Mouse (Mus musculus) CD8-positive naive resting alpha-beta T cell, adult 2 months (primary cell): ENCODE results near the gene Arhgef15.
A peak's percentile ranks its signal among the peaks of the same experiment; 100 is the strongest.
"Not testable (repeated sequence)": the region's sequence is repeated elsewhere in the genome, so short reads cannot be mapped to it uniquely, and the experiment has no call there.

Experiments
- DNase-seq, 2 experiments: peaks; one replicate each; pipeline ENCODE4 v3.0.0; 2022; ENCODE audit warnings: low read depth in 2 of 2, low spot score in 2 of 2

Arhgef15 gene

GRCm38 (mm10) chr11:68957308-68957707 is at the start of gene Arhgef15:
Arhgef15 (minus strand) TSS chr11:68957480.
- DNase-seq, result no peak

- DNase-seq, result not testable (repeated sequence)
These were observed 49.3 kb upstream of the Arhgef15 start for GRCm38 (mm10) chr11:69006575-69006974.

- DNase-seq, result no peak
These were observed 47.9 kb upstream of the Arhgef15 start for GRCm38 (mm10) chr11:69005193-69005592.

- DNase-seq, result no peak
These were observed 46.3 kb upstream of the Arhgef15 start for GRCm38 (mm10) chr11:69003592-69003991.

- not testable (repeated sequence) for DNase-seq
These were observed 45.5 kb upstream of the Arhgef15 start for GRCm38 (mm10) chr11:69002782-69003181.

- no peak for DNase-seq
These were observed 39.8 kb upstream of the Arhgef15 start for GRCm38 (mm10) chr11:68997080-68997479.

- DNase-seq, result no peak
These were observed 37.1 kb upstream of the Arhgef15 start for GRCm38 (mm10) chr11:68994377-68994776.

GRCm38 (mm10) chr11:68993122-68993521 is 35.8 kb upstream of the Arhgef15 start:
- DNase-seq, result no peak

GRCm38 (mm10) chr11:68988341-68988740 is 31.1 kb upstream of the Arhgef15 start:
- no peak for DNase-seq

GRCm38 (mm10) chr11:68987365-68987882 is 30.1 kb upstream of the Arhgef15 start:
- DNase-seq, result no peak

- DNase-seq, result peak; percentile 58 to 70
These were observed 25.5 kb upstream of the Arhgef15 start for GRCm38 (mm10) chr11:68982639-68983369.

GRCm38 (mm10) chr11:68980919-68981318 is 23.6 kb upstream of the Arhgef15 start:
- DNase-seq, result no peak

GRCm38 (mm10) chr11:68979320-68979733 is 22.0 kb upstream of the Arhgef15 start:
- no peak for DNase-seq

- no peak for DNase-seq
These were observed 18.3 kb upstream of the Arhgef15 start for GRCm38 (mm10) chr11:68975601-68976000.

GRCm38 (mm10) chr11:68975085-68975484 is 17.8 kb upstream of the Arhgef15 start, which contains the start of gene Rangrf:
Rangrf (minus strand) TSS chr11:68975185.
- no peak for DNase-seq

GRCm38 (mm10) chr11:68974059-68974450 is 16.8 kb upstream of the Arhgef15 start:
- no peak for DNase-seq

- DNase-seq, result peak; percentile 40 to 64
These were observed 16.2 kb upstream of the Arhgef15 start for GRCm38 (mm10) chr11:68973250-68974058.

- no peak for DNase-seq
These were observed 13.0 kb upstream of the Arhgef15 start for GRCm38 (mm10) chr11:68970232-68970631.

GRCm38 (mm10) chr11:68968752-68969151 is 11.5 kb upstream of the Arhgef15 start:
- DNase-seq, result no peak

- DNase-seq, result peak; percentile 65 to 68
These were observed 10.3 kb upstream of the Arhgef15 start, which contains the start of gene Slc25a35 for GRCm38 (mm10) chr11:68967337-68968282. Slc25a35 (plus strand) TSS chr11:68968131.

GRCm38 (mm10) chr11:68966554-68966953 is 9.3 kb upstream of the Arhgef15 start:
- DNase-seq, result no peak
